Mouse (Mus musculus): ENCODE data around the gene Eef1e1. TPM values are rescaled to one million over a fixed set of nuclear protein-coding genes. Genes with fewer than 3 reads are reported as not detected.

Gene Eef1e1
- total and polyA plus RNA-seq, 3 experiments: 194 to 218 TPM; not detected in 1

- Histone ChIP-seq H3K36me3 (ENCODE audit: control insufficient read depth in 1 of 2, insufficient read depth in 2 of 2, low read length in 2 of 2) (peaks cover 18 to 27% of the 10 kb centered on the region in 2 experiments), H3K79me2 (ENCODE audit: control insufficient read depth, insufficient read depth, low read length, poor library complexity) (peaks cover 31% of the 10 kb centered on the region), H3K4me3 (ENCODE audit: control insufficient read depth in 1 of 2, insufficient read depth in 1 of 2, low read depth in 2 of 2, low read length in 2 of 2) (peak overlapping the region; percentile 51 to 52), H3K9ac (ENCODE audit: control insufficient read depth, low read depth, low read length, poor library complexity, severe bottlenecking) (peak overlapping the region; percentile 35), H3K9me3 (replicated peaks; ENCODE audit: insufficient read depth, low read length) (no peaks in the 10 kb centered on the region), H3K27me3 (ENCODE audit: control insufficient read depth in 1 of 2, insufficient read depth in 2 of 2, low read length in 2 of 2) (no peaks in the 10 kb centered on the region), H3K4me1 (ENCODE audit: control insufficient read depth in 1 of 2, insufficient read depth in 2 of 2, low read length in 2 of 2) (peaks cover 6 to 16% of the 10 kb centered on the region in 2 experiments), H3K27ac (ENCODE audit: control insufficient read depth, low read depth, low read length) (peak overlapping the region; percentile 41)
- TF ChIP-seq ZNF384 (IDR thresholded peaks at IDR 0.05; ENCODE audit: low read depth, low read length): peak; percentile 74
- TF ChIP-seq HCFC1 (IDR thresholded peaks at IDR 0.05; ENCODE audit: low read depth, low read length): 0 out of 2 replicates have a peak, but pooled peaks have one; percentile 17
- no peak for TF ChIP-seq RAD21 (IDR thresholded peaks at IDR 0.05; ENCODE audit: low read depth, low read length)
- peak; percentile 52 for DNase-seq (ENCODE audit: low read depth, low spot score)
These were observed 772 bp upstream of the Eef1e1 start for GRCm38 (mm10) chr13:38659524-38660136.

GRCm38 (mm10) chr13:38657865-38658264 is 993 bp downstream of the Eef1e1 start:
- H3K36me3 ChIP-seq (ENCODE audit: control insufficient read depth in 1 of 2, insufficient read depth in 2 of 2, low read length in 2 of 2): peaks cover 30 to 32% of the 10 kb centered on the region in 2 experiments
- H3K9me3 ChIP-seq (replicated peaks; ENCODE audit: insufficient read depth, low read length): no peaks in the 10 kb centered on the region
- DNase-seq (ENCODE audit: low read depth, low spot score): peak; percentile 73
- H3K4me3 ChIP-seq (ENCODE audit: control insufficient read depth in 1 of 2, insufficient read depth in 1 of 2, low read depth in 2 of 2, low read length in 2 of 2): peak overlapping the region; percentile 76 to 80
- TF ChIP-seq MXI1 (IDR thresholded peaks at IDR 0.05; ENCODE audit: low read depth, low read length) (no peak), EP300 (IDR thresholded peaks at IDR 0.05; ENCODE audit: low read depth in 1 of 2, low read length in 2 of 2) (no peak), POLR2AphosphoS2 (IDR thresholded peaks at IDR 0.05; ENCODE audit: low read length) (no peak), MEF2A (IDR thresholded peaks at IDR 0.05; ENCODE audit: extremely low read depth, insufficient replicate concordance, low read depth, low read length, poor library complexity, severe bottlenecking) (no peak), ETS1 (IDR thresholded peaks at IDR 0.05; ENCODE audit: low read depth, low read length) (no peak), MYC (IDR thresholded peaks at IDR 0.05; ENCODE audit: low read depth, low read length) (no peak), CHD1 (IDR thresholded peaks at IDR 0.05; ENCODE audit: low read depth, low read length) (0 out of 2 replicates have a peak, but pooled peaks have one; percentile 41), USF2 (IDR thresholded peaks at IDR 0.05; ENCODE audit: borderline replicate concordance in 1 of 2, insufficient read depth in 1 of 2, low read depth in 1 of 2, low read length in 2 of 2) (no peak), MYB (IDR thresholded peaks at IDR 0.05; ENCODE audit: low read depth, low read length) (no peak), USF1 (IDR thresholded peaks at IDR 0.05; ENCODE audit: low read depth, low read length) (no peak), ZC3H11A (IDR thresholded peaks at IDR 0.05; ENCODE audit: low read depth, low read length) (no peak), CTCF (IDR thresholded peaks at IDR 0.05 in 2 of 3, conservative IDR thresholded peaks at IDR 0.05 in 1 of 3; ENCODE audit: control insufficient read depth in 1 of 3, insufficient read depth in 1 of 3, low read depth in 2 of 3, low read length in 3 of 3, poor library complexity in 1 of 3, severe bottlenecking in 1 of 3) (no peak), MAX (IDR thresholded peaks at IDR 0.05; ENCODE audit: low read length) (peak; percentile 56), CHD2 (IDR thresholded peaks at IDR 0.05; ENCODE audit: low read length) (no peak), POLR2A (IDR thresholded peaks at IDR 0.05; ENCODE audit: control insufficient read depth in 1 of 2, insufficient read depth in 1 of 2, low read depth in 1 of 2, low read length in 2 of 2, poor library complexity in 1 of 2) (0 out of 4 replicates have a peak, but pooled peaks of 1 of the 2 experiments have one; percentile 22), E2F4 (IDR thresholded peaks at IDR 0.05; ENCODE audit: borderline replicate concordance, low read depth, low read length) (no peak), TBP (IDR thresholded peaks at IDR 0.05; ENCODE audit: low read depth, low read length) (no peak)
- H3K9ac ChIP-seq (ENCODE audit: control insufficient read depth, low read depth, low read length, poor library complexity, severe bottlenecking): peak overlapping the region; percentile 95
- H3K27me3 ChIP-seq (ENCODE audit: control insufficient read depth in 1 of 2, insufficient read depth in 2 of 2, low read length in 2 of 2): no peaks in the 10 kb centered on the region
- peak overlapping the region; percentile 61 for H3K27ac ChIP-seq (ENCODE audit: control insufficient read depth, low read depth, low read length)
- H3K79me2 ChIP-seq (ENCODE audit: control insufficient read depth, insufficient read depth, low read length, poor library complexity): peaks cover 37% of the 10 kb centered on the region
- peaks cover 9 to 10% of the 10 kb centered on the region in 2 experiments; a peak in 3 of 4 replicates for H3K4me1 ChIP-seq (ENCODE audit: control insufficient read depth in 1 of 2, insufficient read depth in 2 of 2, low read length in 2 of 2)
